Mouse (Mus musculus) layer of hippocampus, adult 2 months (tissue): ENCODE results near the gene Krtap1-3. TPM values are rescaled to one million over a fixed set of nuclear protein-coding genes. Genes with fewer than 3 reads are reported as not detected.
A peak's percentile ranks its signal among the peaks of the same experiment; 100 is the strongest.
"Not testable (repeated sequence)": the region's sequence is repeated elsewhere in the genome, so short reads cannot be mapped to it uniquely, and the experiment has no call there.

Source experiments
- DNase-seq, 2 experiments: peaks; one replicate each; pipeline ENCODE4 v3.0.0; 2022; ENCODE audit warnings: low spot score in 2 of 2
- H3K27ac ChIP-seq: fragments of 200-600 bp; 2 replicates; pipeline ENCODE4 v1.8.1; 2022
- H3K4me3 ChIP-seq: fragments of 200-600 bp; 2 replicates; pipeline ENCODE4 v1.8.1; 2022; ENCODE audit warnings: mild to moderate bottlenecking
- CTCF ChIP-seq: fragments of 200-600 bp; conservative IDR thresholded peaks from 2 replicates; pipeline ENCODE4 v1.8.1; 2022; ENCODE audit warnings: antibody characterized with exemption, mild to moderate bottlenecking, moderate library complexity
- long read RNA-seq, 2 experiments: library from polyadenylated mRNA; stranded (forward); transcript quantifications; one replicate each; pipeline ENCODE4 v2.0.0; 2021; ENCODE audit warnings: borderline mapping rate in 2 of 2
- total RNA-seq, 2 experiments: library from RNA; stranded (reverse); gene quantifications; 2 replicates each; pipeline ENCODE4 v1.2.3; 2021

Krtap1-3 gene
- total RNA-seq = not detected
- long read RNA-seq, experiment 1 = 0 reads
- long read RNA-seq, experiment 2 = 0 reads

GRCm38 (mm10) chr11:99590981-99591380 is at the start of gene Krtap1-3:
Gene Krtap1-3 (minus strand): TSS chr11:99591339.
- TF ChIP-seq CTCF = no peak
- no peak for DNase-seq
- no peak within 1 kb of the TSS for H3K27ac ChIP-seq
- H3K4me3 ChIP-seq = no peak within 1 kb of the TSS

DNA sequence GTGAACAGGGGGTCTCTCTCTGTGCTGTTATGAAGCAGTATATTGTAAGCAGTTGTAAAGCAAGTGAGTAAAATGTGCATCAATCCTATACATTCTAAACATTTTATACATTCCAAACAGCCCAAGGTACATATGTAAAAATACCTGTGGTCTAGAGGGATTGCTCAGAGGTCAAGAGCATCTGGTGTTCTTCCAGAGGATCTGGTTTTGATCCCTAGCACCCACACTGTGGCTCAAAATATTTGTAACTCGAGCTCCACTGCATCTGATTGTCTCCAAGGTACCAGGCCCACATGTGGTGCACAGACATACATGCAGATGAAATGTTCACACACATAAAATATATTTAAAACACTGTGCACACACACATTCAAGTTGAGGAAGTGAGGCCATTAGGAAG is 49.8 kb upstream of the Krtap1-3 start:
- TF ChIP-seq CTCF = no peak
- no peak overlapping the region for H3K4me3 ChIP-seq
- DNase-seq = no peak
- no peak overlapping the region for H3K27ac ChIP-seq

GRCm38 (mm10) chr11:99637086-99637485 is 45.9 kb upstream of the Krtap1-3 start:
- Histone ChIP-seq H3K27ac (no peak overlapping the region), H3K4me3 (no peak overlapping the region)
- no peak for TF ChIP-seq CTCF
- DNase-seq = no peak

DNA sequence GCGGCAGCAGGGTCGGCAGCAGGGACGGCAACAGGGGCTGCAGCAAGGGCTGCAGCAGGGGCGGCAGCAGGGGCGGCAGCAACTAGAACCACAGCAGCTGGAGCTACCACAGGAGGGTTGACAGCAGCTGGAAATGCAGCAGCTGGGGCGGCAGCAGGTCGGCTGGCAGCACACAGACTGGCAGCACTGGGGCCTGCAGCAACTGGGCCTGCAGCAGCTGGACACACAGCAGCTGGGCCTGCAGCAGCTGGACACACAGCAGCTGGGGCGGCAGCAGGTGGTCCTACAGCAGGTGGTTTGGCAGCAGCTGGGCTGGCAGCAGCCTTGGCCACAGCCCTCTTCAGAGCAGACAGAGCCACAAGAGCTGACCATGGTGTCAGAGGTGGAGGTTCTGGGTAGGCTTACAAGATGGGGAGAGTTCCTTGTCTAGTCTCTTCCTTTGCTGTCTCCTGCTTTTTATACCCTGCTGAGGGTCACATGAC is 43.6 kb upstream of the Krtap1-3 start, which contains the start of gene Krtap4-2:
Krtap4-2 (minus strand) TSS at position 432 of the 482 bp plus-strand sequence.
- no peak for TF ChIP-seq CTCF
- Histone ChIP-seq H3K27ac (no peak within 1 kb of the TSS), H3K4me3 (no peak within 1 kb of the TSS)
- DNase-seq = no peak

- Histone ChIP-seq H3K4me3 (no peak overlapping the region), H3K27ac (no peak overlapping the region)
- no peak for TF ChIP-seq CTCF
- no peak for DNase-seq
These were observed 42.2 kb upstream of the Krtap1-3 start for GRCm38 (mm10) chr11:99633293-99633692.

DNA sequence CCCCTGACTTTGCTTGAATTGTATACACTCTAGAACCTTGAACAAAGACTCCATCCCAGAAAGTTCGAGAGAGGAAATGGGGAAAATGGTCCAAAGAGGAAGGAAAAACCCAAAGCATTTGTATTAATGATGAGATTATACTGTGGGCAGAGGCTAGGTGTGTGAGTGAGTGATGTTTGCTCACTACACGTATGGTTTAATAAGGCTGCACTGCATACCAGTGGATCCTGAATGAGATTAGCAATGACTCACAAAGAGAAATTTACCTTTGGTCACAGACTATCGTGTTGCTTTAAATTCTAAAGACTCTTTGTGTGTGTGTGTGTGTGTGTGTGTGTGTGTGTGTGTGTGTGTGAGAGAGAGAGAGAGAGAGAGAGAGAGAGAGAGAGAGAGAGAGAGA is 39.8 kb upstream of the Krtap1-3 start:
- H3K4me3 ChIP-seq = no peak overlapping the region
- no peak overlapping the region for H3K27ac ChIP-seq
- no peak for TF ChIP-seq CTCF
- no peak for DNase-seq

DNA sequence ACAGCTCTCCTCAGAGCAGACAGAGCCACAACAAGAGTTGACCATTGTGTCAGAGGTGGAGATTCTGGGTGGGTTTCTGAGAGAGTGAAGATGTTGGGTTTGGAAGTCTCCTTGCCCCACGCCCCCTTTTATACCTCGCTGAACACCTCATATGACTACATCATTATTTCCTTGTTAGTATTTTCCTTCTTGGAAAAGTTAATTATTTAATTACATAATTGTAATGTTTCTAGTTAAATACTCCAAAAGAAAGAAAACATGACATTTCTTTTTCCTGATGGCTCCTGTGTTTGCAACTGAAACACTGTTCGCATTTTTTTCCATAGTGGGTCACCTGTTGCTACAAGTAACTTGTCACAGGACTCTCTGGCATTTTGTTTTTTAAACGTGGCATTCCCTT is 37.0 kb upstream of the Krtap1-3 start, which contains the start of gene Krtap4-1:
Krtap4-1 (minus strand) TSS at position 101 of the 400 bp plus-strand sequence.
- H3K27ac ChIP-seq = no peak within 1 kb of the TSS
- no peak for TF ChIP-seq CTCF
- no peak within 1 kb of the TSS for H3K4me3 ChIP-seq
- no peak for DNase-seq

DNA sequence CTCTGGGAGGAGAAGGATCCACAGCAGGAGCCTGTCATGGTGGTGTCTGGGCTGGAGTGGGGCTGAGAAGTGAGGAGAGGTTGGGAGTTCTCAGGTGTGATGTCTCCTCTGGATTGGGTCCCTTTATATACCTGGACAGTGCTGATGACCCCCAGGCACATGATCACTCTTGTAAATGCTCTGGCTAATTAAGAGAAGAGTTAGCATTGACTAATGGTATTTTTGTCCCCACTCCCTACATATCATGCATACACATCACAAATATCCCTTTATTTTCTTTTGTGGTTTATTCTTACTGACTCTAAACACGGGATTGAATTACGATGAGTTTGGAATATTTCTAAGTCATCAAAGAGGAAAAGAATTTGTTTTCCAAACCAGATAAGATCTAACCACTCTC is 29.2 kb upstream of the Krtap1-3 start, which contains the start of gene Gm11562:
Gm11562 (minus strand) TSS at position 101 of the 400 bp plus-strand sequence.
- Histone ChIP-seq H3K4me3 (no peak within 1 kb of the TSS), H3K27ac (no peak within 1 kb of the TSS)
- DNase-seq = no peak
- TF ChIP-seq CTCF = no peak

DNA sequence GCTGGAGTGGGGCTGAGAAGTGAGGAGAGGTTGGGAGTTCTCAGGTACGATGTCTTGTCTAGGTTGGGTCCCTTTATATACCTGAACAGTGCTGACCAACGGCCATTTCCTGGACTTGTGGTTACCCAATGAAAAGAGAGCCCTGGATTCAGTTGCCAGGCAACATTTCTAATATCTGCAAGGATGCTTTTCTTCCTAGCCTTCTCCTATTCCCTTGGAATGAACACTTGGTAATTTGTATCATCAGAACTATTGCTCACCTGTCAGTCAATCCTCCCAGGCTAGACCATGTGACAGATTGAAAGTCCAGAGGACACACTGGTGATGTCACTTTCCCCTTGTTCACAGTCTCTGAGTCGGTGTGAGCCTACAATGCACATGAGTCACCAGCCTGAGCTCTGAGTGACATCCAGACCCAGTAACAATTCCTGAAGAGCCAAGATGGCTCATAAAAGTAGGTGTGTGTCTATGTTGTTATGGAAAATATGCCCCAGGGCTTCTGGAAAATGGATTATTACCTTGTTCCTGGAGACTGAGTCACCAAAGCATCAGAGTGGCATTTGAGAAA is 23.7 kb upstream of the Krtap1-3 start, which contains the start of gene Krtap2-4:
Krtap2-4 (minus strand) TSS at position 51 of the 568 bp plus-strand sequence.
- no peak for DNase-seq
- Histone ChIP-seq H3K27ac (no peak within 1 kb of the TSS), H3K4me3 (no peak within 1 kb of the TSS)
- no peak for TF ChIP-seq CTCF

- peak within 1 kb of the TSS; percentile 50 for H3K27ac ChIP-seq
- DNase-seq, H3K4me3 ChIP-seq: not testable (repeated sequence)
These were observed 18.9 kb upstream of the Krtap1-3 start, which contains the start of gene Gm11937 for GRCm38 (mm10) chr11:99610089-99610488. Gene Gm11937 (minus strand): TSS chr11:99610189.

GRCm38 (mm10) chr11:99609126-99609525 is 18.0 kb upstream of the Krtap1-3 start:
- peak; percentile 28 to 34 for DNase-seq
- no peak for TF ChIP-seq CTCF
- H3K4me3 ChIP-seq = no peak overlapping the region

GRCm38 (mm10) chr11:99603208-99603607 is 12.1 kb upstream of the Krtap1-3 start, which contains the start of gene Gm11938:
Gene Gm11938 (minus strand): TSS chr11:99603308.
- not testable (repeated sequence) for H3K27ac ChIP-seq, DNase-seq

More at GRCm38 (mm10) chr11:99609126-99609525, 18.0 kb upstream of the Krtap1-3 start:
- H3K27ac ChIP-seq = peak overlapping the region; percentile 50

DNA sequence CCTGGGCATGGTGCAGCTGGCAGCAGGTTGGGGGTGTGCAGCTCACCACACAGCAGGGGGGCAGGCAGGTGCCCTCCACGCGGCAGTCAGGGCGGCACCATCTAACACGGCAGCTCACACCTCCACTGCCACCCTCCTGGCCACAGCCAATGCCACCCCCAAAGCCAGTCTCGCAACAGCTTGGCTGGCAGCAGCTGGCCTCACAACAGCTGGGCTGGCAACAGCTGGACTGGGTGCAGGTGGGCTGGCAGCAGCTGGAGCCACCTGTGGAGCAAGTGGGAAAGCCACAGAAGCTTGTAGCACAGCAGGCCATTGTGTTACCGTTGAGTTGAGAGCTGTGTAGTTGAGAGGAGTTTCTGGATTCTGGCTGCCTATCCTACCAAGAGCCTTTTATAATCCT is 6.6 kb upstream of the Krtap1-3 start, which contains the start of gene Krtap9-3:
Krtap9-3 (minus strand) TSS at position 364 of the 400 bp plus-strand sequence.
- not testable (repeated sequence) for DNase-seq, H3K27ac ChIP-seq, H3K4me3 ChIP-seq

More at GRCm38 (mm10) chr11:99603208-99603607, 12.1 kb upstream of the Krtap1-3 start, which contains the start of gene Gm11938:
- not testable (repeated sequence) for H3K4me3 ChIP-seq

DNA sequence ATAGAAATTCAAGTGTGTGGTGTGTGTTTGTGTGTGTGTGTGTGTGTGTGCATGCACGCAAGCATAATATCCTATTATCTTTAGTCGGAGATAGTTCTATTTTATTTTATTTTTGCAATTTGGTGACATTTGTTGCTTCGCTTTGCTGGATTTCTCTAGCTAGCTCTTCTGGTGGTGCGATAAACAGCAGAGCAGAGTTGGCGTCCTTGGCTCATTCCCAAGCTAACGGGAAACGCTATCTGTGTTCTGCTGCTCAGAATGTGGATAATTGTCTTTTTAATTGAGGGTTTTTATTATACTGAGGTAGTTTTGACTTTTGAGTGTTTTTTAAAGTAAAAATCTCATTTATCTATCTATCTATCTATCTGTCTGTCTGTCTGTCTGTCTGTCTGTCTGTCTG is 6.0 kb downstream of the Krtap1-3 start:
- H3K27ac ChIP-seq = peak overlapping the region; percentile 82
- no peak overlapping the region for H3K4me3 ChIP-seq
- peak; percentile 59 to 64 for DNase-seq
- TF ChIP-seq CTCF = no peak
